Mouse (Mus musculus): ENCODE data around the gene Fam53b. TPM values are rescaled to one million over a fixed set of nuclear protein-coding genes. Genes with fewer than 3 reads are reported as not detected.
A peak's percentile ranks its signal among the peaks of the same experiment; 100 is the strongest.

Gene Fam53b
- polyA plus RNA-seq, 1 experiment = 35.3 TPM

DNA sequence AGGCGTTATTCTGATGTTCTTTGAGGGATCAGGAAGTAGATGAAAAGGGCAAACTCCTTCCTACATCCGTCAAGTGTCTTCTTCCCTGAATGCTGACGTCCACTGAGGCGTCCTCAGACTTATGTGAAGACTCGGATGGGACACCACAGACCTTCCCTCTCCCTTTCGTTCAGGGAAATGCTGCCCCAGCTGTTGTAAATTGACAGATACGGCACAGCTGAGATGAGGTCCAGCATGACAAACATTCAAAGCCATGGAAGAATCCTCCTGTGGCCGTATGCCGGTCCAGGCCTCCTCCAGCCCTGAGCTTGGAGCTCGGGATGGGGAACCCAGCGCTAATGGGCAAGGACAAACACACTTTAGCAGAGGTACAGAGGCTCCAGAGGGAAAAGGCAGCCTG, 64.2 kb downstream of the Fam53b start:
- Histone ChIP-seq H3K27ac (ENCODE audit: insufficient read depth, low read depth, low read length) (no peak overlapping the region), H3K4me1 (ENCODE audit: control insufficient read depth, insufficient read depth, low read length) (no peaks in the 10 kb centered on the region; the same call in 1 of the 2 replicates), H3K4me3 (ENCODE audit: insufficient read depth, low read length) (no peak overlapping the region)
- no peak for TF ChIP-seq POLR2A (IDR thresholded peaks at IDR 0.05; ENCODE audit: borderline replicate concordance, low read depth, low read length)
- TF ChIP-seq CTCF (IDR thresholded peaks at IDR 0.05; ENCODE audit: low read depth, low read length) = no peak

DNA sequence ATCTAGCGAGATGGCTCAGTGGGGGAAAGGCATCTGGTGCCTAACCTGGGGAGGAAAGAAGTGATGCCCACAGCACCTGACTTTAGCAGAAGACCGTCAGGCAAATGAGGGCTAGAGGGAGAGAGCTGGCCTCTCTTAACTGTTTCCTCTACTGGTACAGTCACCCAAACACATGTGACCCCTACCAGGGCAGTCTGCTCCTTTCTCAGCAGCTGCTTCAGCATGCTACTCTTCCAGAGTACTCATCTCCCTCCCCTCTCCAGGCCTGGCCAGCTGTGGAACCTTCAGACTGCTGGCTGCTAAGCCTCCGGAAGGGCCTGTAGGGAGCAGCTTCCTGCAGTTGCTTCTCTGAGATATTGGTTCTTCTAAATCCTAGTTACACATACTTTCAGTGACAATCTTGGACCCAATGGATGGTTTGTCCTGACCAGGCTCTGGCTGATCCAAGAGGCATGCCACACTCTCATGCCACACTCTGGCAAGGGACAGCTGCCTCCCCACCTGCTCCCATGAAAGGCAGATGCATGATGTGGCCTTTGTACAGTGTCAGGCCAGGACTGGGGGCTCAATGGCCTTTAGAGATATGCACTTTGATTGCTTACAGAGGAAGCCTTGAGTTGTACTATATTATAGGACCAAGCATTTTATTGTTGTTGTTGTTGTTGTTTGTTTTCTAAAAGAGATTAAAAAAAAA, 65.5 kb downstream of the Fam53b start:
- no peak for TF ChIP-seq POLR2A (IDR thresholded peaks at IDR 0.05; ENCODE audit: borderline replicate concordance, low read depth, low read length)
- H3K4me3 ChIP-seq (ENCODE audit: insufficient read depth, low read length) = no peak overlapping the region
- H3K4me1 ChIP-seq (ENCODE audit: control insufficient read depth, insufficient read depth, low read length) = no peaks in the 10 kb centered on the region; the same call in 1 of the 2 replicates
- H3K27ac ChIP-seq (ENCODE audit: insufficient read depth, low read depth, low read length) = no peak overlapping the region

DNA sequence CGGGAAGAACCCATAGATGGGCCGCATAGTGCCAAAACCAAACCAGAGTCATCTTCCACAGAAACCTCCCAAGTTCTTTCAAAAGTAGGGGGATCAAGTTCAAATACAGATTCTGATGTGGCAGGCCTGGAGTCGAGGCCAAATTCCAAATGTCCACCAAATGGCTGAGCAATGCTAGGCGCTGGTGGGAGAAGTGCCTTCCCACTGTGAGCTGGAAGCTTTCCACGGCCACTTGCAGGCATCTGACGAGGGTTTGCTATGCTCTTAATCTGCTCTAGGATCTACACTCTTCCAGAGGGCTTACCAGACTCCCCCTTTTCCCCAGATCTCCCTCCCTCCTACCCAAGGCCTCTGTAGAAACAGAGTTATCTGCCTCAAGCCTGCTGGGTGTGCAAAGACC, 66.6 kb downstream of the Fam53b start:
- Histone ChIP-seq H3K4me1 (ENCODE audit: control insufficient read depth, insufficient read depth, low read length) (no peaks in the 10 kb centered on the region; the same call in 1 of the 2 replicates), H3K27ac (ENCODE audit: insufficient read depth, low read depth, low read length) (no peak overlapping the region), H3K4me3 (ENCODE audit: insufficient read depth, low read length) (no peak overlapping the region)
- TF ChIP-seq POLR2A (IDR thresholded peaks at IDR 0.05; ENCODE audit: borderline replicate concordance, low read depth, low read length) (no peak), CTCF (IDR thresholded peaks at IDR 0.05; ENCODE audit: low read depth, low read length) (no peak)

DNA sequence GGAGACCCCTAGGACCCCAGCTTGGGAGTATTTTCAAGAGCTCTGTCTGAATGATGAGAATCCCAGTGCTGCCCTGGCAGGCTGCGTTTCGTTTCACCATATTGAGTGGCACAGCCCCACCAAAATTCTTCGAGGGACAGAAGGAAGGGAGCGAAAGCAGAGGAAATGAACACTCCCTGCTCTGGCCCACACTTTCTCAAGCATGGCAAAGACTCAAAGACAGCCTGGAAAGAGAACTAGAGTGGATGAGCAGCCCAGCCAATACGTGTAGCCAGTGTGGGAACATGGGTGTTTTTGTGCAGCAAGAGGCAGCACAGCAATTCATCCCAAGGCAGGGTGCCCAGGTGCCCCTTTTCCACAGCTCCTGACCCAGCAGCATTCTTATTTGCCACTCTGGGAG, 70.8 kb downstream of the Fam53b start:
- H3K27ac ChIP-seq (ENCODE audit: insufficient read depth, low read depth, low read length) = no peak overlapping the region
- H3K4me1 ChIP-seq (ENCODE audit: control insufficient read depth, insufficient read depth, low read length) = no peaks in the 10 kb centered on the region
- no peak overlapping the region for H3K4me3 ChIP-seq (ENCODE audit: insufficient read depth, low read length)
- TF ChIP-seq POLR2A (IDR thresholded peaks at IDR 0.05; ENCODE audit: borderline replicate concordance, low read depth, low read length) (no peak), CTCF (IDR thresholded peaks at IDR 0.05; ENCODE audit: low read depth, low read length) (no peak)

DNA sequence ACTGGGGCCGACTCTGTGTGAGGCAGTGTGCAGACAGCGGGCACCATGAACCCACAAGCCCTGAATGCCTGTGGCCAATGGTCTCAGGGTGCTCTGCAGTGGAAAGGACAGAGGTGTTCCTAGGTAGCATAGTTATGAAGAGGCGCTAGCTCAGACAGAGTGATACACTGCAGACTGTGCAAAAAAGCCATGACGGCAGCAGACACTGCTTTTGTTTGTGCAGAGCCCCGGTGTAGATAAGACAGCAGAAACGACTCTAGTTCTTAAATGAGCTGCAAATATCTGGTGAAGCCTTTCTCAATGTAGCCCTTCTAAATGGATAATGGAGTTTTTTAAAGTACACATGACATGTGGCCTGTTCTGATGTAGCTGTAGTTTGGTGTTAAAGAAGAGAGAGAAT, 73.9 kb downstream of the Fam53b start:
- Histone ChIP-seq H3K27ac (ENCODE audit: insufficient read depth, low read depth, low read length) (no peak overlapping the region), H3K4me1 (ENCODE audit: control insufficient read depth, insufficient read depth, low read length) (peaks cover 23% of the 10 kb centered on the region), H3K4me3 (ENCODE audit: insufficient read depth, low read length) (no peak overlapping the region)
- no peak for TF ChIP-seq CTCF (IDR thresholded peaks at IDR 0.05; ENCODE audit: low read depth, low read length)
- no peak for TF ChIP-seq POLR2A (IDR thresholded peaks at IDR 0.05; ENCODE audit: borderline replicate concordance, low read depth, low read length)

DNA sequence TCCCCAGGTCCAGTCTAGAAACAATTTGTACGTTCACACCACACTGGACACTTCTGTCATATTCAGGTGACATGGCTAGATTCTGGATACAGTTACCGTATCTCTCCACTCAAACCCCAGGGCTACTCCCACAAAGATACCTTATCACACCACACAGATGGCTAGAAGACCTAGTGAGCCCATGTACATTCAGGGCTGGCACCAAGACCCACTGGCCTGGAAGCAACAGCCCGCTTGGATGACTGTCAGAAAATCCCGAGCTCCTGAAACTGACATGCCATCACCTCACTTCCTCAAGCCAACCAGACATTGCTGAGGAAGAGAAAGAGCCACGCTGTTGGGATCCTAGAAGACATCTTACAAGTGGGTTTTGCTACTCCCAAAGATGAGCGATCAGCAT, 74.8 kb downstream of the Fam53b start:
- Histone ChIP-seq H3K27ac (ENCODE audit: insufficient read depth, low read depth, low read length) (no peak overlapping the region), H3K4me1 (ENCODE audit: control insufficient read depth, insufficient read depth, low read length) (peaks cover 29% of the 10 kb centered on the region), H3K4me3 (ENCODE audit: insufficient read depth, low read length) (no peak overlapping the region)
- TF ChIP-seq CTCF (IDR thresholded peaks at IDR 0.05; ENCODE audit: low read depth, low read length) (no peak), POLR2A (IDR thresholded peaks at IDR 0.05; ENCODE audit: borderline replicate concordance, low read depth, low read length) (no peak)

DNA sequence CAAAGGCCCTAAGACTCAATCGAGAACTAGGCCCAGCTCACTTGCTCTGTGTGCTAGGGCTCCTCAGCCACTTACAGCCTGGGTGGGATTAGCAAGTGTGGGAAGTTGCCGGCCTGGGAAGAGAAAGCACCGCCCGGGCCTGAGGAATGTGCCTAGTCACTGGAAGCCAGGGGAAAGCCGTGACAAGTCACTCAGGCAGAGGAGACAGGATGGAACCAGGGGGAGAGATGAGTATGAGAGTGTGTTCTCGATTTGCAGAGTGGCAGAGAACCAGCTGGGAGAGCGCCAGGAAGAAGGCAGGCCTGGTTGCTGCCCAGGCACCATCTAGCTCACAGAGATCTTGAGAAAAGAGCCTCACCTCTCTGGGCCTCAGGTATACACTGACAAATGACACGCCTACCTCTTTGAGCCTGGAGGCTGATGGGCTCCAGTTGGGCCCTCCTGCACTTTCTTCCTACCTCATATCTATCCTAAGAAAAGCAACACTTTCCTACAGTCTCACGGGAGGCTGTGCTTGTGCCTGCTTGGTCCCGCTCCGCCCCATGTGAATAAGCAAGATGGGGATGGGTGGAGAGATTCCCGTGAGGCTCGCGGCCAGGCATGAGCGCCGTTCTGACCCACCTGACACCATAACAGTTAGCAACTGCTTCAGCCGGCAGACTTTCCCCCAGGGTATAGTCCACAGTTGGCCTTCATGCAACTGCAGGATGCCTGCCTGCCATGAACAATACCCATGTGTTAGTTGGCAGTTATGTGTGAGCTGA, 77.4 kb downstream of the Fam53b start:
- TF ChIP-seq POLR2A (IDR thresholded peaks at IDR 0.05; ENCODE audit: borderline replicate concordance, low read depth, low read length) (no peak), CTCF (IDR thresholded peaks at IDR 0.05; ENCODE audit: low read depth, low read length) (no peak)

DNA sequence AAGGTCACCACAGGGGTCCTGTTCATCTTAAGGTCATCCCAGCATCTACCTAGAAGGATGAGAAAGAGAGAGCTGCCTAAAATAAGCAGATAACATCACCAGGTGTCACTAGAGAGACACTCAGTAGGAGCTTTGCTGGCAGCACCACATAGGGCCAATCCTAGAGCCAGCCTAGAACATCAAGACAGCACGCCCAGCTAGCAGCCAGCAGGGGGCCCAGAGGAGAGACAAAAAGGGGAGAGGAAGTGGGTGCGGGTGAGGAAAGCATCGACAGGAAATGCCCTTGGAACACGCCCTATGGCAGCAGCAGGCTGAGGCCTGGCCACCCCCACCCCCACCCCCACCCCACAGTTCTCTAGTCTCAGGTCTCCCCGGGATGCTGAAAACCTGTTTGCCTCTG, 78.5 kb downstream of the Fam53b start:
- TF ChIP-seq CTCF (IDR thresholded peaks at IDR 0.05; ENCODE audit: low read depth, low read length) (peak; percentile 47), POLR2A (IDR thresholded peaks at IDR 0.05; ENCODE audit: borderline replicate concordance, low read depth, low read length) (no peak)
- Histone ChIP-seq H3K27ac (ENCODE audit: insufficient read depth, low read depth, low read length) (peak overlapping the region; percentile 75), H3K4me3 (ENCODE audit: insufficient read depth, low read length) (no peak overlapping the region), H3K4me1 (ENCODE audit: control insufficient read depth, insufficient read depth, low read length) (peaks cover 43% of the 10 kb centered on the region)

More for the DNA sequence above, 77.4 kb downstream of the Fam53b start:
- Histone ChIP-seq H3K4me1 (ENCODE audit: control insufficient read depth, insufficient read depth, low read length) (peaks cover 33% of the 10 kb centered on the region), H3K4me3 (ENCODE audit: insufficient read depth, low read length) (no peak overlapping the region), H3K27ac (ENCODE audit: insufficient read depth, low read depth, low read length) (peak overlapping the region; percentile 53)

DNA sequence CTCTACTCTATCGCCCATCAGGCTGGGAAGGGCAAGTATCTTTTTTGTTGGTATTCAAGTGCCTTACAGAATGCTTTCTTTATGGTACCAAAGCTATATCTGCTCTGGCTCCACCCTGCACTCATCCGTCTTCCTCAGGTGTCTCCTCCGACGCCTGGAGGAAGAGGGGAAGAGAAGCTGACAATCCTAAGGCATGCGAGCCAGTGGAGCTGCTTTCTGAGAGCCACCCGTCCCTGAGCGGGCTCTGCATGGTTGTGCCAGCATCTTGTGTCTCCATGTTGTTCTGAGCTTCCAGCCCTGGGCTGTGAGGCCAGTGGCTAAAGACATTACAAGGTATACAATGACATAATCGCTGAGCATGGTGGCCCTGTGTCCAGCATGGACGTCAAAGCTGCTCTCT, 79.5 kb downstream of the Fam53b start:
- H3K4me3 ChIP-seq (ENCODE audit: insufficient read depth, low read length) = no peak overlapping the region
- no peak overlapping the region for H3K27ac ChIP-seq (ENCODE audit: insufficient read depth, low read depth, low read length)
- H3K4me1 ChIP-seq (ENCODE audit: control insufficient read depth, insufficient read depth, low read length) = peaks cover 52% of the 10 kb centered on the region
- no peak for TF ChIP-seq POLR2A (IDR thresholded peaks at IDR 0.05; ENCODE audit: borderline replicate concordance, low read depth, low read length)
- TF ChIP-seq CTCF (IDR thresholded peaks at IDR 0.05; ENCODE audit: low read depth, low read length) = no peak

DNA sequence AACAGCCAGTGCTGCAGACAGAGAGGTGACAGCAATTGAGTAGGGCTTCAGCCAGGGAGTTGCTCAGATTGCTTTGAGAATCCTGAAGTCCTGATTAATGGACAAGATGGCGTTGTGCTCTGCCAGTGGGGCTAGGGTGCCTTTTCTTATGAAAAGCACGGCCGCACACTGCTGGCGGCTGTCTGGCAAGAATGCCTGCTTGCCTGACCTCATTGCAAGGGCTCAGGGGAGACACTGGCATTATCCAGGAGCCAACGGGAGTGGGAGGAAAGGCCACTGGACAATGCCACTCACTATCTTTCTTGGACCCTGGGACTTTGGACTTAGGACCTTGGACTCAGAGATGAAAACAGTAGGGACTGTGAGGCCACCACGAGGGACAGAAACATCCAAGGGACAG, 80.2 kb downstream of the Fam53b start:
- no peak overlapping the region for H3K4me3 ChIP-seq (ENCODE audit: insufficient read depth, low read length)
- TF ChIP-seq POLR2A (IDR thresholded peaks at IDR 0.05; ENCODE audit: borderline replicate concordance, low read depth, low read length) (no peak), CTCF (IDR thresholded peaks at IDR 0.05; ENCODE audit: low read depth, low read length) (no peak)
- H3K27ac ChIP-seq (ENCODE audit: insufficient read depth, low read depth, low read length) = no peak overlapping the region
- peaks cover 59% of the 10 kb centered on the region for H3K4me1 ChIP-seq (ENCODE audit: control insufficient read depth, insufficient read depth, low read length)
